Mouse (Mus musculus) limb, embryonic 15.5 days (tissue): Measurements from ENCODE around the gene Kif18a. TPM values are rescaled to one million over a fixed set of nuclear protein-coding genes. Genes with fewer than 3 reads are reported as not detected.

Experiments used
- ATAC-seq: fragments of 200-750 bp; cut with Nextera tagmentation; 2 replicates; pipeline ENCODE4 v1.8.0; 2017; ENCODE audit warnings: low read depth, moderate TSS enrichment; ENCODE audit not compliant: insufficient number of reproducible peaks, low FRiP score, low TSS enrichment
- H3K27ac ChIP-seq: fragments of 300-500 bp; sonication (generic); 2 replicates; pipeline ENCODE4 v1.5.1; 2015; ENCODE audit warnings: moderate library complexity, mild to moderate bottlenecking, inconsistent platforms
- H3K27me3 ChIP-seq: fragments of 300-500 bp; sonication (generic); 2 replicates; pipeline ENCODE4 v1.6.1; 2015; ENCODE audit warnings: inconsistent platforms
- H3K36me3 ChIP-seq: fragments of 300-500 bp; sonication (generic); 2 replicates; pipeline ENCODE4 v1.6.1; 2015; ENCODE audit warnings: inconsistent platforms
- H3K4me1 ChIP-seq: fragments of 300-500 bp; sonication (generic); 2 replicates; pipeline ENCODE4 v1.6.1; 2015; ENCODE audit warnings: inconsistent platforms
- H3K4me2 ChIP-seq: fragments of 300-500 bp; sonication (generic); 2 replicates; pipeline ENCODE4 v1.6.1; 2015; ENCODE audit warnings: mild to moderate bottlenecking, inconsistent platforms
- H3K4me3 ChIP-seq: fragments of 300-500 bp; sonication (generic); 2 replicates; pipeline ENCODE4 v1.5.1; 2015; ENCODE audit warnings: mild to moderate bottlenecking, inconsistent platforms
- H3K9ac ChIP-seq: fragments of 300-500 bp; sonication (generic); 2 replicates; pipeline ENCODE4 v1.6.1; 2015; ENCODE audit warnings: inconsistent platforms
- H3K9me3 ChIP-seq: fragments of 300-500 bp; sonication (generic); 2 replicates; pipeline ENCODE4 v1.6.1; 2016; ENCODE audit warnings: inconsistent platforms
- WGBS: fragments of 180-500 bp; shearing (Covaris S2); methylation state at CpG from one replicate; pipeline ENCODE4 v1.1.7; 2015; 5-methylcytosine and 5-hydroxymethylcytosine counted together
- polyA plus RNA-seq: library from polyadenylated mRNA; unstranded; fragments of >200 nt; fragmentation: Nextera tagmentation; extraction: Ambion mirVana; gene quantifications from 2 replicates; pipeline ENCODE4 v1.2.1, GENCODE M21; 2015

The Kif18a gene
- polyA plus RNA-seq, 1 experiment from 2014 or later = 14.5 TPM

DNA sequence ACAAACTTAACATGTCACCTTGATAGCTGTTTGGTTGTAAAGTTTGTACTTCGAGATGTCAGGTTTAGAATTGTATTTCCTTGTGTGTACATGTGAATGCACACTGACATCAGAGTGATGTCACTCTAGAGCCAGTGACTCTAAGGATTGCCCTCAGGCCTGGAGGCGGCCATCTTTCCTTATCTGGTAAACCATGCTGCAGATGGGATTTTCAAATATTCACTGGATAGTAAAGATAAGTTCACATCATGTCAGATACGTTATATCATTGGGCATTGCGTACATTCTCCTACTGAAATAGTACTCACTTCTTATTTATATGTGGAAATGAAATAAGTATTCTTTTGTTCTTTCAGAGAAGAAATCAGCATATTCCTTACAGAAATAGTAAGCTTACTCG lies 15.7 kb downstream of the Kif18a start:
- 89% methylated on average over 5 of the region's 5 CpGs for WGBS
- Histone ChIP-seq H3K4me3 (no peak overlapping the region), H3K4me2 (no peak overlapping the region), H3K9ac (no peak overlapping the region), H3K9me3 (no peaks in the 10 kb centered on the region), H3K27ac (no peak overlapping the region), H3K27me3 (no peaks in the 10 kb centered on the region), H3K4me1 (no peaks in the 10 kb centered on the region), H3K36me3 (peaks cover 17% of the 10 kb centered on the region; the same call in 1 of the 2 replicates)
- no peak for ATAC-seq

DNA sequence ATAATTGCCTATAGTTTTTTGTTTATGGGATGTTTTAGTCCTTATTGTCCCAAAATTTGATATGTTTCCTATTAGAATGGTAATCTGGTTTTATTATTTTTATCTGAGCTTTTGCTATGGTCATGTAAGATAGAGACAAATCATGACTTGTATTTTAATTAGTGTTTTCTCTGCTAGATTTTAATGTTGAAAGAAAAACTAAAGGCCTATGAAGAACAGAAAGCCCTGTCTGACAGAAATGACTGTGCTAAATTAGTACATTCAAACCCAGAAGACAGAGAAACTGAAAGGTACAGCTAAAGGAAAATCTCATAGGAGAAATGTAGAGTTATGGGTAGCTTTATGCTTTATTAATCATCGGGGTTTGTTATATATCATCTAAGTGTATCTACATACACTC lies 17.6 kb downstream of the Kif18a start:
- no peaks in the 10 kb centered on the region for H3K27me3 ChIP-seq

DNA sequence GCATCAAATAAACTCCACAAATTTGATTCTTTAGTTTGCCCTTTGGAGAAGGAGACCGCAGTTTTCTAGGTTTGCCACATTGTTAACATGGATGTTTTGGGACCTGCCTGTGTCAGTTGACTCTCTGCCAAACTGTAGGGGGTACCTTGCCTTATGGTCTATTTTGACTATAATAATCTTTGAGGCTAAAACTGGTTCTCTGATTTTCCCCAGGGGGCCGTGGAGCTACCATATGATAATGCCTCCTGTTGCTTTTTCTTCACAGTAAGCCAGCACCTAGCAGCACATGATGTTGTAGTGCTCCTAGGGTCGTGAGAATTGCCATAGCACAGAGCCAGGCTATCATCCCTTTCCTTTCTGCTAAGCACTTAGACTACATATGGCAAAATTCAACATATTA lies 21.7 kb downstream of the Kif18a start:
- ATAC-seq = no peak
- H3K9ac ChIP-seq = no peak overlapping the region
- H3K9me3 ChIP-seq = no peaks in the 10 kb centered on the region
- H3K4me1 ChIP-seq = no peaks in the 10 kb centered on the region
- H3K36me3 ChIP-seq = no peaks in the 10 kb centered on the region; the same call in 1 of the 2 replicates
- 86% methylated on average over 3 of the region's 3 CpGs for WGBS
- H3K4me2 ChIP-seq = no peak overlapping the region
- H3K27me3 ChIP-seq = no peaks in the 10 kb centered on the region
- no peak overlapping the region for H3K4me3 ChIP-seq
- no peak overlapping the region for H3K27ac ChIP-seq

More for the DNA sequence above, 17.6 kb downstream of the Kif18a start:
- Histone ChIP-seq H3K36me3 (peaks cover 13% of the 10 kb centered on the region; the same call in 1 of the 2 replicates), H3K4me2 (no peak overlapping the region), H3K4me1 (no peaks in the 10 kb centered on the region), H3K9ac (no peak overlapping the region), H3K9me3 (no peaks in the 10 kb centered on the region), H3K4me3 (no peak overlapping the region), H3K27ac (no peak overlapping the region)
- 90% methylated on average over 1 of the region's 1 CpGs for WGBS
- ATAC-seq = no peak

DNA sequence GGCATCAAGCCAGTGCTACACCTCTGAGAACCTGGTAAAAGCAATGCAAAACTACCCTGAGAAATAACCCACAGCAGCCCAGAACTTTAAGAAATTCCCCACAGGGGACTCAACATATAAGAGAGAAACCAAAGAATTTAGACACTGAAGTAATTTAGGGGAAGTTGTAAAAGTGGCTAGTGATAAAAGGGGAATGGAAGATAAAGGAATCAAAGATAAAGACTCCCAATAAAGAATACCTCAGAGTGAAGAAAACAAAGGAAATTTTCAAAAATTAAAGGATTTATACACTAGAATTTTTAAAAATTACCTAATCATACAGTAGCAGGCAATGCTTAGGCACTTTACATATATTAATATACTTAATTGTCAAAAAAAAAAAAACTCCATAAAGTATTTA lies 23.1 kb downstream of the Kif18a start:
- ATAC-seq = no peak
- Histone ChIP-seq H3K27ac (no peak overlapping the region), H3K4me2 (no peak overlapping the region), H3K4me3 (no peak overlapping the region), H3K9me3 (no peaks in the 10 kb centered on the region), H3K36me3 (peaks cover 3% of the 10 kb centered on the region; the same call in 1 of the 2 replicates), H3K4me1 (no peaks in the 10 kb centered on the region), H3K9ac (no peak overlapping the region), H3K27me3 (no peaks in the 10 kb centered on the region)

DNA sequence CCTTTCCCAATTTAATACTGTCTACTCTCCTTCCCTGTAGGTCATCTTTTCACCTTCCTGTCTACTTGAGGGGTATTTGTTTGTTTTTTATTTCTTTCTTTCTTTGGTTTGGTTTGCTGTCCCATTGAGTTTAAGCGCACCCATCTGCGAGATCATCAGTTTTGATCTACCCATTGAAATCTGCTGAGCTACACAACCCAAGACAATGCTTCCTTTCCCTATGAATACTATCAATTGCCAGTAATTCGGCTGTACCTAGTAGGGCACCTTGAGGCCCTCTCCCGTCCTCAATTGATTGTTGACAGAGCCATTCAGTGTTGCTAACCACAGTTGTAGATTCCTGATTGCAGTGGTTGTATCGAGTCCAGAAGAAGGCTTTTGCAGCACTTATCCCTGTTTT lies 30.8 kb downstream of the Kif18a start:
- no peak for ATAC-seq
- no peak overlapping the region for H3K27ac ChIP-seq
- no peaks in the 10 kb centered on the region for H3K27me3 ChIP-seq
- H3K4me3 ChIP-seq = no peak overlapping the region
- H3K9me3 ChIP-seq = no peaks in the 10 kb centered on the region
- no peak overlapping the region for H3K9ac ChIP-seq
- H3K36me3 ChIP-seq = peaks cover 18% of the 10 kb centered on the region; the same call in 1 of the 2 replicates
- WGBS = 94% methylated on average over 5 of the region's 5 CpGs
- no peaks in the 10 kb centered on the region for H3K4me1 ChIP-seq
- no peak overlapping the region for H3K4me2 ChIP-seq

DNA sequence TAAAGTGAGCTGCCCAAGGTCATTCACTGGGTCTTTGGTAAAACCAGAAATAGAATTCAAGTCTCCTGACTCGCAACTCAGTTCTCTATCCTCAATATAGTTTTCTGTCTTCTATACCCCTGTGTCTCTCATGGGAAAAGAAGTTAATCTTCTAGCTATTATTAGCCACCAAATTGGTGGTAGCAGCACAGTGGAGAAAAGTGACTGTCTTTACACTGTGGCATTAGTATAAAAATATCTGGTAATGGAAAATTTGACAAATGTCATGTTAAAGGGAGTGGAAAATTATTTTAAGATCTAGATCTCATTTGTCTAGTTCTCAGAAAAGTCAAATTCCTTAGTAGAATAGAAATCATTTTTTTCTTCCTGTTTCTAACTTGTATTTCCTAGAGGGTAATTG lies 51.3 kb downstream of the Kif18a start:
- H3K27ac ChIP-seq = no peak overlapping the region
- H3K4me1 ChIP-seq = no peaks in the 10 kb centered on the region
- no peak overlapping the region for H3K9ac ChIP-seq
- H3K4me3 ChIP-seq = no peak overlapping the region
- no peak for ATAC-seq
- 83% methylated on average over 1 of the region's 1 CpGs for WGBS
- H3K27me3 ChIP-seq = no peaks in the 10 kb centered on the region
- peaks cover 7% of the 10 kb centered on the region for H3K36me3 ChIP-seq
- no peak overlapping the region for H3K4me2 ChIP-seq
- H3K9me3 ChIP-seq = no peaks in the 10 kb centered on the region

DNA sequence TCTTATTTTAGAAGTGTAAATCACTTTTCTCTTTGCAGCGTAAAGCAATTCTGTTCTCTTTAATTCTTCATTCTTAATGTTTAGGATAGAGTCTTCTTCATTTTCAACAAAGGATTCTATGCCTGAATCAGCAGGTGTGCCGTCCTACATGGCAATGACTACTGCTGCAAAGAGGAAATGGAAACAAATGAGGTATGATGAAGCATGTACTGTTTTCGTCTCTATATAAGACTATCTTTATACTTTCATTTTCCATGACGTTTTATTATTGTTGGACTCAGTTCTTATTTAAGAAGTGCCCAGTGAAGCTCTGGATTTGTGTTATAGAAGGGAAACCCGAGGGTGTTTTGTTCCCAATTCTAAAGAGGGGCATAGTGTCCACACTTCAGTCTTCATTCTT lies 53.7 kb downstream of the Kif18a start:
- Histone ChIP-seq H3K27me3 (no peaks in the 10 kb centered on the region), H3K4me2 (no peak overlapping the region), H3K9me3 (no peaks in the 10 kb centered on the region), H3K27ac (no peak overlapping the region), H3K4me1 (no peaks in the 10 kb centered on the region), H3K9ac (no peak overlapping the region), H3K36me3 (peaks cover 9% of the 10 kb centered on the region), H3K4me3 (no peak overlapping the region)
- 95% methylated on average over 5 of the region's 5 CpGs for WGBS
- no peak for ATAC-seq

DNA sequence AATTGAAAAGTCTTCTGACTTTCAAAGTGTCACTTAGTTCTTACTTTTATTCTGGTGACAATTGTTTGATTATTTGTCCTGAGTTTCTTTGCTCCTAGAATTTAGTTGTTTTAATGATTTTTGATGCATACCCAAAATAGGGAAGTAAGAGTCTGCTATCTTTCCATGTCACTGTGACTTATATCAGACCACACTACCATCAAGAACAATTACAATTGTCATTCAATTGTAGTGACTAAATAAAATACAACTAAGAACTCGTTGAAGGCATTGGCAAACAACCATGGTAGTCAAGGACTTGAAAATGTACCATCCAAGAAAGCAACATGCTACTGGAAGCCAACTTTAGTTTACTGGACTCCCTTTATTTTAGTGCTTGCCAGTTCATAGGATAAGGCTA lies 55.2 kb downstream of the Kif18a start:
- ATAC-seq = no peak
- Histone ChIP-seq H3K36me3 (peaks cover 9% of the 10 kb centered on the region), H3K4me2 (no peak overlapping the region), H3K9me3 (no peaks in the 10 kb centered on the region), H3K4me3 (no peak overlapping the region), H3K4me1 (no peaks in the 10 kb centered on the region), H3K27me3 (no peaks in the 10 kb centered on the region), H3K9ac (no peak overlapping the region), H3K27ac (no peak overlapping the region)
- WGBS = 91% methylated on average over 1 of the region's 1 CpGs

DNA sequence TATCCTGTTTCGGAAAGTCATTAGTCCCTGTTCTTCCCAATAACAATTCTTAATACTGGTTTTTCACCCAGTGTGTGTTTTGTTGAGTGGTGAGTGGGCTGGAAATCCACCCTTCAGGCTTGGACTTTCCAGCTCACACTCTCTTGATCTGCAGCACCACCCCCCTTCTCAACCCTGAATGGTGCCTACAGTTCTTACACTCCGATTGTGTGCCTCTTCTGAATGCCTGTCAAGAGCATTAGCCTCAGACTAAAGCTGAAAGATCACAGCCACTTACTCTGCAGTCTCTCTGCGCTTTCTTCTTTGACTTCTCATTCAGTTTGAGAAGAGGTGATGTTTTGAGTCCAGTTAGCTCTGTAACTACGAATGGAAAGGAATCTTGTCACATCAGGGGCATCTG lies 64.8 kb downstream of the Kif18a start:
- no peak overlapping the region for H3K9ac ChIP-seq
- H3K4me3 ChIP-seq = no peak overlapping the region
- H3K27ac ChIP-seq = no peak overlapping the region
- no peak overlapping the region for H3K4me2 ChIP-seq
- H3K36me3 ChIP-seq = no peaks in the 10 kb centered on the region
- H3K9me3 ChIP-seq = no peaks in the 10 kb centered on the region
- WGBS = 87% methylated on average over 4 of the region's 4 CpGs
- no peaks in the 10 kb centered on the region for H3K4me1 ChIP-seq
- ATAC-seq = no peak
- no peaks in the 10 kb centered on the region for H3K27me3 ChIP-seq

DNA sequence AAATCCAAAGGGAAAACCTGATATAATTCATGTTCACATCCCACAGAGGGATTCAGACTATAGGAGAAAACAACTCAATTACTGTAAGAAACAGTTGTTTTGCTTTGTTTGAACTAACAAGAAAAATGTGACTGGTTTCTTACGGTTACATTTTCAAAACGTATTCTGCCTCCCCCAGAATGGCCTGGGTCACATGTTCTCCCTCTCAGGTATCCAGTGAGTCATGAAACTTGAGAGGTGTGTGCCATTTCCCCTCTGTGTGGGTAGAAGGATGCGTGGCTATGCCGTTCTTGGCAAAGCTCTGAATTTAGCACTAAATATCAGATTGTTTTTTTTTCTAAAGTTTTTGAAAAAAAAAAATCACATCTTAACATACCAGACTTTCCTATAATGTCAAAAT lies 68.2 kb downstream of the Kif18a start:
- WGBS = 46% methylated on average over 4 of the region's 4 CpGs
- no peak overlapping the region for H3K4me3 ChIP-seq

DNA sequence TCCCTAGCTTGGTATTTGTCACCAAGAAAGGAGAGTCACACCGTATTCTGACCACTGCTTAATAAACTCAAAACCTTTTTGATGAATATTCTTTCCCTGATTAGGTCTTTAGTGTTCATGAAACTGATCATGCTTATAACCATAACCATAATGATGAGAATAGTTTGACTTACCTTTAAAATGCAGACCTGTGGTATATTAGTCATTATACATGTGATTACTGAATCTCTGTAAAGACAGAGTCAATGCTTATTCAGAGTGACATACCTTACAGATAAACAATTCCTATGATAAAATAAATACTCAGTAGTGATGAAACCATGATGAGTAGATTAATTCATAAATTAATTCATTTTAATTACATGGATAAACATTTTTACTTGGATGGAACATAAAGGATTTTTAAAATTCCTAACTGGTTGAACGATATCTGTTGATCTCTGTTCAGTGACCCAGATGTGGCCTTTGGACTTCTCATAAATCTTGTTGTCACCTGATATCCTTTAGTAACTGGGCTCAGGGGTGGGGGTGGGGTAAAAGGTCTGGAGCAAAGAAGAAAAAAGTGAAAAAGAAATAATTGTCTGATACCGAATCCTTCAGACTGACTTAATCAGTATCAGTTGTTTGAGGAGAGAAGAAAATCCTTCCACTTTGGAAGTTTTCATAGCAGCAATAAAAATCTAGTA lies 78.1 kb downstream of the Kif18a start:
- Histone ChIP-seq H3K9me3 (no peaks in the 10 kb centered on the region), H3K4me1 (no peaks in the 10 kb centered on the region), H3K36me3 (no peaks in the 10 kb centered on the region), H3K27ac (no peak overlapping the region), H3K4me3 (no peak overlapping the region), H3K9ac (no peak overlapping the region), H3K4me2 (no peak overlapping the region), H3K27me3 (no peaks in the 10 kb centered on the region)
- WGBS = 37% methylated on average over 3 of the region's 3 CpGs
- ATAC-seq = no peak

More for the DNA sequence above, 68.2 kb downstream of the Kif18a start:
- no peaks in the 10 kb centered on the region for H3K27me3 ChIP-seq
- ATAC-seq = no peak
- H3K4me1 ChIP-seq = no peaks in the 10 kb centered on the region
- H3K27ac ChIP-seq = no peak overlapping the region
- no peaks in the 10 kb centered on the region for H3K36me3 ChIP-seq
- H3K9me3 ChIP-seq = no peaks in the 10 kb centered on the region
- H3K9ac ChIP-seq = no peak overlapping the region
- no peak overlapping the region for H3K4me2 ChIP-seq

DNA sequence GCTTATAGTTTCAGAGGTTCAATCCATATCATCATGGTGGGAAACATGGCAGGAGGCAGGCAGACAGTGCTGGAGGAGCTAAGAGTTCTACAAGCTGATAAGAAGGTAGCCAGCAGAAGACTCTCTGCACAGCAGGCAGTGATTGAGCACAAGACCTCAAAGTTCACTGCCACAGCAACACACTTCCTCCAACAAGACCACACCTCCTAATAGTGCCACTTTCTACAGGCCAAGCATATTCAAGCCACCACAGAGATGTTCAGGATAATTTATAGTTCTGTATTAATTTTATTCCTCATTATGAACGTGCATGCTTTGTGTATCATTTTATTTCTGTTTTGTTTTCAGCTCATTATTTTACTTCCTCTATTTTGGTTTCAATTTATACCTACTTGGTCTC lies 85.4 kb downstream of the Kif18a start:
- no peak overlapping the region for H3K27ac ChIP-seq
- no peak for ATAC-seq
- H3K9ac ChIP-seq = no peak overlapping the region
- no peak overlapping the region for H3K4me2 ChIP-seq
- H3K4me1 ChIP-seq = no peaks in the 10 kb centered on the region
- WGBS = 73% methylated on average over 1 of the region's 1 CpGs
- no peaks in the 10 kb centered on the region for H3K36me3 ChIP-seq
- no peaks in the 10 kb centered on the region for H3K27me3 ChIP-seq
- H3K4me3 ChIP-seq = no peak overlapping the region
- no peaks in the 10 kb centered on the region for H3K9me3 ChIP-seq

DNA sequence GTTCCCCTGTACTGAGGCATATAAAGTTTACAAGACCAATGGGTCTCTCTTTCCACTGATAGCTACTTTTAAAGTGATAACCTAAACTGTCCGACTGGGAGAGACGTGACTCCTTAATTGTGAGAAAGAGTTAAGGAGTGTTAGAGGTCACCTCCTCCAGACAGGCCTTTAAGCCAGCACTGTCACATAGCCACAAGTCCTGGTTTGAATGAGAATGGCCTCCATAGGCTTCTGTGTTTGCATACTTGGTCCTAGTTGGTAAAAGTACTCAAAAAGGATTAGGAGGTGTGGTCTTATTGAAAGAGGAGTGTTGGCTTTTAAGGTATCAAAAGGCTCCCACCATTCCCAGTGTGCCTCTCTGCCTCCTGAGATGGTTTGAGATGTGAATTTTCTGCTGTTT lies 94.3 kb downstream of the Kif18a start:
- H3K4me3 ChIP-seq = no peak overlapping the region
- H3K27ac ChIP-seq = no peak overlapping the region
- no peaks in the 10 kb centered on the region for H3K36me3 ChIP-seq
- ATAC-seq = no peak
- WGBS = 39% methylated on average over 2 of the region's 2 CpGs
- no peaks in the 10 kb centered on the region for H3K4me1 ChIP-seq
- no peak overlapping the region for H3K9ac ChIP-seq
- H3K27me3 ChIP-seq = no peaks in the 10 kb centered on the region
- H3K4me2 ChIP-seq = no peak overlapping the region
- H3K9me3 ChIP-seq = no peaks in the 10 kb centered on the region
